Mouse (Mus musculus) embryonic facial prominence, embryonic 14.5 days (tissue): ENCODE data around the gene Vsig2. TPM values are rescaled to one million over a fixed set of nuclear protein-coding genes. Genes with fewer than 3 reads are reported as not detected.

Source experiments
- ATAC-seq: fragments of 200-750 bp; cut with Nextera tagmentation; 2 replicates; pipeline ENCODE4 v1.8.0; 2017; ENCODE audit warnings: low read depth, moderate number of reproducible peaks, moderate TSS enrichment
- DNase-seq: peaks from one replicate; pipeline ENCODE4 v3.0.0-alpha.2; 2015; ENCODE audit warnings: low spot score
- H3K27ac ChIP-seq: fragments of 300-500 bp; sonication (generic); replicated peaks from 2 replicates; pipeline ENCODE4 v1.5.1; 2014; ENCODE audit warnings: low read depth, mild to moderate bottlenecking, low read length, moderate library complexity
- H3K27me3 ChIP-seq: fragments of 300-500 bp; sonication (generic); replicated peaks from 2 replicates; pipeline ENCODE4 v1.6.1; 2014; ENCODE audit warnings: low read length; ENCODE audit not compliant: control insufficient read depth, insufficient read depth
- H3K36me3 ChIP-seq: fragments of 300-500 bp; sonication (generic); 2 replicates; pipeline ENCODE4 v1.6.1; 2014; ENCODE audit warnings: low read length, mixed read lengths; ENCODE audit not compliant: control insufficient read depth, insufficient read depth
- H3K4me1 ChIP-seq: fragments of 300-500 bp; sonication (generic); 2 replicates; pipeline ENCODE4 v1.6.1; 2014; ENCODE audit warnings: antibody characterized with exemption, low read length; ENCODE audit not compliant: control insufficient read depth, insufficient read depth
- H3K4me2 ChIP-seq: fragments of 300-500 bp; sonication (generic); 2 replicates; pipeline ENCODE4 v1.6.1; 2014; ENCODE audit warnings: low read depth, mild to moderate bottlenecking, low read length, moderate library complexity, mixed read lengths
- H3K4me3 ChIP-seq: fragments of 300-500 bp; sonication (generic); 2 replicates; pipeline ENCODE4 v1.5.1; 2014; ENCODE audit warnings: low read depth, mild to moderate bottlenecking, low read length
- H3K9ac ChIP-seq: fragments of 300-500 bp; sonication (generic); 2 replicates; pipeline ENCODE4 v1.6.1; 2014; ENCODE audit warnings: low read depth, mild to moderate bottlenecking, low read length, moderate library complexity, mixed read lengths
- H3K9me3 ChIP-seq: fragments of 300-500 bp; sonication (generic); 2 replicates; pipeline ENCODE4 v1.6.1; 2016; ENCODE audit warnings: low read length; ENCODE audit not compliant: control insufficient read depth
- WGBS: fragments of 180-500 bp; shearing (Covaris S2); extraction: QIAGEN DNeasy Blood & Tissue Kit; methylation state at CpG from one replicate; pipeline ENCODE4 v1.1.7; 2014; 5-methylcytosine and 5-hydroxymethylcytosine counted together
- polyA plus RNA-seq: library from polyadenylated mRNA; unstranded; fragments of >200 nt; fragmentation: Nextera tagmentation; extraction: Ambion mirVana; gene quantifications from 2 replicates; pipeline ENCODE4 v1.2.1, GENCODE M21; 2014

Gene Vsig2
- polyA plus RNA-seq, 1 experiment from 2014 or later: 1.5 TPM

DNA sequence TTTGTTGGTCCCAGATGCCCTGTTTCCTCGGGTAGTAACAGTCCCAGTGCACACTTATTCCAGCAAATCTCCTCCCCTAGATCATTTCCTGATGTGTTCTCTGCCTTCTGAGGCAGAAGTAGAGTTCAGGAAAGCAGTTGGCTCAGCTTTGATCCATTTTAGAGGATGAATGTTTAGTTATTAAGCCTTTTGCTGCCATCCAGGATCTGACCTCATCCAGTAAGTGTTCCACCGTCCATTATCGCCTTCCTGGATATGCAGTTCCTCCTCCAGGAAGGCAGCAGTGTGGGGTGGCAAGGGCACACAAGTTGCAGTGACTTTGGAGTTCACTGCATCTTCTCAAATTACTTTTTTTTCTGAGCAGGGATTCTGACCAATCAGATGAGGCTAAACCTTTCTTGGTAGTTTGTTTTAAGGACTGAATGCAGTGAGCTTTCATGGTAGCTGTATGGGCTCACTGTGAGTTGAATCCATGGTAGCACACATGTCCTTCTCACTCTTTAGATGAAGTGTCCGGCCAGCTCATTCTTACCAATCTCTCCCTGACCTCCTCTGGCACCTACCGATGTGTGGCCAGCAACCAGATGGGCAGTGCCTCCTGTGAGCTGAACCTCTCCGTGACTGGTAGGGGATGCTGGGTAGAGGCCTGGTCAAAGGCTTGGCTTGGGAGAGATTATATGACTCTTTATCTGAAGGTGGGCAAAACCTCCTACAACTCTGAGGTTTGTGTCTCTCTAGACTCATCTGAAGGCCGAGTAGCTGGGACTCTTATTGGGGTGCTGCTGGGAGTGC is 3.0 kb downstream of the Vsig2 start:
- no peak overlapping the region for H3K27ac ChIP-seq
- H3K27me3 ChIP-seq: peaks cover 20% of the 10 kb centered on the region
- 68% methylated on average over 7 of the region's 7 CpGs for WGBS

DNA sequence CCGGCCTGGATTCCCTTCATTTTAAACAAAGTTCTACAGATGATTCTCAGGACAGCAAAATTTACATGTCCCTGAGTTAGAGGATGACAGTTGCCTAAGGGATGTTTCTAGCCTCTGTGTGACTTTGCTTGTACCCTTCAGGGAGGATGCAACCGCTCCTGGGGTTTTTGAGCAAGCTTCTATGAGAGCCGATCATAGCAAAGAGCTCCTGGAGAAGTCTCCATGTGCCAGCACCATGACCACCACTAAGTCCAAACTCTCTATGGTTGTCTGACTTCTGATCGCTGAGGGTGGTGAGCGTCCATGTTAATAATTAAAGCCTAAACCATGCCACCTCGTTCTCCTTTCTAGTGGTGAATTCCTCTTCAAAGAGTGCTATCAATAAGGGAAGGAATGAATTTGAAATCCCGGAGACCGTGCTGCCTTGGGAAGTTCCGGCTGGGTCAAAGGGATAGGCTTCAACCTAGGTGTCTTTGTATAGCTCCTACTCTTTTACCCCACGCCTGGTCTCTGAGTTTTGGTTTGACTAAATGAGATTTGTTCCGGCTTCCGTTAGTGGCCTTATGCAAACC is 4.9 kb downstream of the Vsig2 start:
- Histone ChIP-seq H3K4me3 (peak overlapping the region; percentile 35), H3K4me2 (peak overlapping the region; percentile 67), H3K9ac (peak overlapping the region; percentile 20; the same call in 1 of the 2 replicates), H3K36me3 (no peaks in the 10 kb centered on the region), H3K27me3 (peaks cover 28% of the 10 kb centered on the region), H3K4me1 (peaks cover 13% of the 10 kb centered on the region; the same call in 1 of the 2 replicates), H3K27ac (no peak overlapping the region), H3K9me3 (no peaks in the 10 kb centered on the region)
- ATAC-seq (no peak; the same call in 1 of the 2 replicates), DNase-seq (no peak)
- 26% methylated on average over 12 of the region's 12 CpGs for WGBS

More for the DNA sequence above, 3.0 kb downstream of the Vsig2 start:
- no peaks in the 10 kb centered on the region for H3K36me3 ChIP-seq
- H3K4me3 ChIP-seq: no peak overlapping the region
- peaks cover 13% of the 10 kb centered on the region; the same call in 1 of the 2 replicates for H3K4me1 ChIP-seq
- H3K4me2 ChIP-seq: no peak overlapping the region
- no peak overlapping the region for H3K9ac ChIP-seq
- H3K9me3 ChIP-seq: no peaks in the 10 kb centered on the region
- no peak for DNase-seq
- no peak for ATAC-seq

DNA sequence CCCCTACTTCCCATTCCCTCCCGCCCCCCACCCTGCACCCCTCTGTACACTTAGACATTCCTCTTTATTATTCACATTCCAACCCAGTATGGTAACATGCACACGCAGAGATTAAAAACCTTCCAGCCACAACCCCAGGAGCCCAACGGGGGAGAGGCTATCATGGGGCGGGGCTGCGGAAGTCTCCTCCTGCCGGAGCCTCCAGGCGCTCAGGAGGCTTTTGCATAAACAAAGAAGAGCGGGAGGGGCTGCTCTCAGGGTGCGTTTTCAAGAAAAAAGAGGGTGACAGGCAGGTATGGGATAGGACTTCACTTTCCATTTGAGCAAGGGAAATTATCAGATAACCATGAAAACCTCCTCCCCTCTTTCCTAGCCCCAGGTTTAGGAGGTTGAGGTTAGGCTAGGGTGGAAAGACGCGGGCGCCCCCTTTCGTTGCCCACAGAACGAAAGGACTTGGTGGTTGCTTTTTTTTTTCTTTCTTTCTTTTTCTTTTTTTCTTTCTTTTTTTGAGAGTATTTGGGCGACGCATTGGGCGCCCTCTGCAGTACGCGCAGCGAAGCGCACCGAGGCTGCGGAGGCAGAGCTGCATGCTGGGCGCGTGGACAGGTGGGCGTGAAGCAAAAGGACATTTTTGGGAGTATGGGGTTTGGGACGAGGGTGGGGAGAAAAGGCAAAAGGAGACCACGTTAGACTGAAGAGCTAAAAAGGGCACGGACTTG is 5.6 kb downstream of the Vsig2 start:
- Histone ChIP-seq H3K9me3 (no peaks in the 10 kb centered on the region), H3K36me3 (no peaks in the 10 kb centered on the region), H3K4me3 (peak overlapping the region; percentile 35), H3K4me2 (peak overlapping the region; percentile 67), H3K27ac (no peak overlapping the region), H3K27me3 (peaks cover 33% of the 10 kb centered on the region), H3K4me1 (peaks cover 13% of the 10 kb centered on the region; the same call in 1 of the 2 replicates), H3K9ac (peak overlapping the region; percentile 20)
- WGBS: 1% methylated on average over 29 of the region's 29 CpGs
- ATAC-seq (peak; percentile 58), DNase-seq (peak; percentile 61)

DNA sequence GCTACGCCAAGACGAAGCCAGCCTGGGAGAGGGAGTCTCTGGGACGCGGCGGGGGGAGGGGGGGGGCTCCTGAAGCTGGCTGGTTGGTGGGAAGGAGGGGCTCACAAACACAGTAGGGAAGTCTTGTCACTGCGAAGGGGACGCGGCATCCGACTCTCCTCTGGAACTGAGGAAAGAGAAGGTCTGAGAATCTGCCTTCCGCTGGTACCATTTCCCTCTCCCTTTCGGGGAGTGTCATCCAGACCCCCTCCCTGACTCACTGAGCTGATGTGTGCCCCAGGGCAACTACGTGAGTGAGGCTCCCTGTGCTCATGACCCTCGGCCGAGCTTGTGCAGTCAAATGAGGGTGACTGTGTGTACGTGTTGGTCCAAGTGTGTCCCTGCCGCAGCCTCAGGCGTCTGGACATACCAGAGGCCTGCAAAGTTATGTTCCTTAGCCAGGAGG is 6.1 kb downstream of the Vsig2 start:
- no peaks in the 10 kb centered on the region for H3K9me3 ChIP-seq
- H3K4me1 ChIP-seq: peaks cover 13% of the 10 kb centered on the region; the same call in 1 of the 2 replicates
- ATAC-seq: no peak
- no peak for DNase-seq
- peak overlapping the region; percentile 35 for H3K4me3 ChIP-seq
- no peak overlapping the region for H3K27ac ChIP-seq
- H3K36me3 ChIP-seq: no peaks in the 10 kb centered on the region
- H3K27me3 ChIP-seq: peaks cover 37% of the 10 kb centered on the region
- H3K9ac ChIP-seq: peak overlapping the region; percentile 20; the same call in 1 of the 2 replicates
- H3K4me2 ChIP-seq: peak overlapping the region; percentile 67
- 2% methylated on average over 17 of the region's 17 CpGs for WGBS

DNA sequence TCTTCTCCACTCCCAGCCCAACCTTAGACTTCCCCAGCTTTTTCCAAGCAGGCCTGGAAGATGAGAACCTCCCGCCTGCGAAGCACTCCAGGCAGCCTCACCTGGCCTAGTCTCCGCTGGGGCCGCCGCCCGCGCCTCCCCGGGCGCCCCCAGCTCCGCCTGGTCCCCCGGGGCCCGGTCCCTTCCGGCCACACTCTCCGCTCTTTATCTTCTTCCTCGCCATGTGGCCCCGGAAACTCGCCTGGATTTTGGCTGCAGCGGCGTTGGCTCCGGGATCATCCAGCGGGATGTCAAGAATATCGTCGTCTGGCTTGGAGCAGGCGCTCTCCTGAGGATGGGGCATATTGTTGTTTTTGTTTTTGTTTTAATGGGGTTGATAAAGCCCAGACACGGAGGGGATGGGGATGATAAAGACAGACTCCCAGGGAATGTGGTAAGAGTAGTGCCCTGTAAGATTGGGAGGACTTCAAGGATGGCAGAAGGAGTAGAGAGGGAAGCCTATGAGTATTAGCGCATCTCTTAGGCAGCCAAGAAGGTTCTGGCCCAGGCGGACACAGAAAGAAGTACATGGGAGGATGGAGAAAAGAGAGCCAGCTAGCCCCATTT is 6.9 kb downstream of the Vsig2 start:
- Histone ChIP-seq H3K4me3 (no peak overlapping the region), H3K4me2 (no peak overlapping the region), H3K27me3 (peaks cover 45% of the 10 kb centered on the region), H3K9ac (no peak overlapping the region), H3K36me3 (no peaks in the 10 kb centered on the region), H3K27ac (no peak overlapping the region), H3K9me3 (no peaks in the 10 kb centered on the region), H3K4me1 (peaks cover 13% of the 10 kb centered on the region; the same call in 1 of the 2 replicates)
- 12% methylated on average over 27 of the region's 27 CpGs for WGBS
- ATAC-seq: no peak
- DNase-seq: no peak

DNA sequence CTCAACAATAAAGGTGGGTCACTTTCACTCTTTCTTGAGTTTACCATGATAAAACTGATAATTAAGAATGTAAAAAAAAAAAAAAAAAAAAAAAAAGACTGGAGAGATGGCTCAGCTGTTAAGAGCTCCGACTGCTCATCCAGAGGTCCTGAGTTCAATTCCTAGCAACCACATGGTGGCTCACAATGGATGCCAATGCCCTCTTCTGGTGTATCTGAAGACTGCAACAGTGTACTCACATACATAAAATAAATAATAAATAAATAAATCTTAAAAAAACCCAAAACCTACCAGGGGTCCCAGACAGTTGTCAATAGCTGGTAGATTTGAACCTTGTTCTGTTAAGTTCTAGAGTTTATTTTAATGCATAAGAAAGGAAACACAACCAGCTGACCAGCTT is 7.8 kb downstream of the Vsig2 start:
- DNase-seq: no peak
- no peak overlapping the region for H3K4me3 ChIP-seq
- H3K4me2 ChIP-seq: no peak overlapping the region
- no peaks in the 10 kb centered on the region for H3K9me3 ChIP-seq
- H3K36me3 ChIP-seq: no peaks in the 10 kb centered on the region
- H3K9ac ChIP-seq: no peak overlapping the region
- peaks cover 54% of the 10 kb centered on the region for H3K27me3 ChIP-seq
- no peak overlapping the region for H3K27ac ChIP-seq
- ATAC-seq: no peak
- WGBS: 83% methylated on average over 1 of the region's 1 CpGs
- peaks cover 13% of the 10 kb centered on the region; the same call in 1 of the 2 replicates for H3K4me1 ChIP-seq

DNA sequence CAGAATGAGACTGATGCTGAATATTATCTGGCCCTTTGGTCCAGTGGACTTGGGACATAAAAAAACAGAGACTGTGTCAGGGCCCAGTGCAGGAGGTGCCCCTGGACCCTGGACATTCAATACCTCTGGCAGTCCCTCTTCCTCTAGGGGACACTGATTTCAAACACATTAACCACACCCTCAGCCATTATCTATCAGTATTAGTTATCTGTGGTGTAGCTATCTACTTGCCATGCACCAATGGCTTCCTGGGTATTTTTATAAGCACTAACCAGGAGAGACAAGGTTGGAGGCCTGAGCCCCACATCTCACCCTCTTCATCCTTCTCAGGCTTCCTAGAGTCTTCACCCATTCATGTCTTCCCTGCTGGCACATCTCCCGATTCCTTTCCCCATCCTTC is 11.4 kb downstream of the Vsig2 start:
- H3K27me3 ChIP-seq: peaks cover 53% of the 10 kb centered on the region
- no peak overlapping the region for H3K4me2 ChIP-seq

More for the DNA sequence above, 11.4 kb downstream of the Vsig2 start:
- ATAC-seq (no peak), DNase-seq (no peak)
- no peak overlapping the region for H3K27ac ChIP-seq
- no peak overlapping the region for H3K4me3 ChIP-seq
- no peak overlapping the region for H3K9ac ChIP-seq
- WGBS: 54% methylated on average over 1 of the region's 1 CpGs
- peaks cover 12% of the 10 kb centered on the region for H3K4me1 ChIP-seq
- H3K36me3 ChIP-seq: no peaks in the 10 kb centered on the region
- no peaks in the 10 kb centered on the region for H3K9me3 ChIP-seq
